ENCODE assay signal across 20 mouse cellular contexts in the genomic region with DNA sequence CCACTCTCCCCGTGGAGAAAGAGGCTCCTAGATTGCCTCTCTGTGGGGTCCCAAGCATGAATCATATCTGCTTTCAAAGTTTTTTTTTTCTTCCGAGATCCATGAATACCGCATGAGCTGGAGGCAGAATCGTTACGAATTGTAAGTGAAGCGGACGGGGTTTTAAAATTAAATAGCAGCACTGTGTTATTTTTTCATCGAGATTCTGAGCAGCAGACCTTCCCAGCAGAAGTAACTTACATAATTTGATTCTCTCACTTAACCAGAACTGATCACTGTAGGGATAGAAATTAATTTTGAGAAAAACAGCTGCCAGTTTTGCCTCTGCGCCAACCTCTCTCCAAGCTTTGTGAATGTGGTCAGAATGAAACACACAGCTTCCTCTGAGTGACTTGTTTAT.
A peak's percentile ranks its signal among the peaks of the same experiment; 100 is the strongest.
DNase-seq lines count a peak whose midpoint lies in the region; ATAC-seq and TF ChIP-seq lines count a peak whose summit lies in the region.
"Had no signal": no experiment of that assay in that cellular context is flagged by ENCODE, and none has a peak within 500 bp of the region (broad histone marks: within the 10 kb centered on the region; RNA-seq: fewer than 3 reads in every experiment).

No protein-coding gene starts in this region.

- 59% methylated on average over 9 of the region's 9 CpGs for WGBS in hindbrain, embryonic 16.5 days
- whole genome bisulfite sequencing in hindbrain, embryonic 13.5 days = 68% methylated on average over 9 of the region's 9 CpGs

- peaks cover 3% of the 10 kb centered on the region for H3K4me1 ChIP-seq in hindbrain, embryonic 16.5 days (ENCODE audit: control insufficient read depth, insufficient read depth, low read depth, low read length)
- H3K4me1 ChIP-seq in hindbrain, embryonic 13.5 days (replicated peaks) = no peaks in the 10 kb centered on the region
- no peaks in the 10 kb centered on the region for H3K4me1 ChIP-seq in CH12.LX (ENCODE audit: control insufficient read depth in 1 of 2, insufficient read depth in 2 of 2)
- H3K4me1 ChIP-seq: hindbrain, embryonic 10.5 days had no signal

- no peaks in the 10 kb centered on the region for H3K79me2 ChIP-seq in CH12.LX (replicated peaks; ENCODE audit: control insufficient read depth, extremely low read depth, insufficient read depth, poor library complexity, severe bottlenecking)

- peak; percentile 6 to 65 for DNase-seq in left cerebral cortex, postnatal 25 days (ENCODE audit: low spot score in 2 of 2)
- no peak for DNase-seq in left cerebral cortex, postnatal 10 days (ENCODE audit: extremely low spot score in 1 of 2, low spot score in 2 of 2)
- peak; percentile 1 for DNase-seq in CH12.LX (ENCODE audit: extremely low read depth)
- DNase-seq in Muller cell, postnatal 12 days (ENCODE audit: inconsistent ontology term) = peak; percentile 41
- no peak for DNase-seq in heart, postnatal 14 days
- DNase-seq: adrenal gland, postnatal 14 days; B cell, adult 2 months; cerebellum, adult 8-10 months; cerebellum, postnatal 36 days; kidney, adult 18-20 months; layer of hippocampus, postnatal 36 days; lung, postnatal 10 days; thymus, adult 2 months had no signal

- in situ Hi-C loops in CH12.LX (cut with MboI; ENCODE audit: low pct_ligation_motif_present, low pct_unique_long_range_greater_than_20kb, low sequenced_read_pairs) = no loop called here

- H3K27ac ChIP-seq in hindbrain, embryonic 16.5 days (ENCODE audit: low read depth, low read length) = no peak overlapping the region
- no peak overlapping the region for H3K27ac ChIP-seq in hindbrain, embryonic 13.5 days
- no peak overlapping the region for H3K27ac ChIP-seq in CH12.LX (ENCODE audit: insufficient read depth, low read depth)
- H3K27ac ChIP-seq: hindbrain, embryonic 10.5 days had no signal

- dilution Hi-C loops in CH12.LX (cut with MboI; ENCODE audit: extremely low pct_ligation_motif_present, extremely low pct_unique_long_range_greater_than_20kb, low sequenced_read_pairs) = no loop called here

- intact Hi-C loops in left cerebral cortex, postnatal 25 days (cut with DNase I) = no loop called here
- intact Hi-C loops in left cerebral cortex, postnatal 10 days (cut with DNase I) = no loop called here
- intact Hi-C loops in heart, postnatal 14 days (cut with DNase I) = no loop called here

- no peak for ATAC-seq in hindbrain, embryonic 16.5 days
- no peak for ATAC-seq in hindbrain, embryonic 13.5 days (ENCODE audit: low FRiP score)
- ATAC-seq: forebrain, embryonic 16.5 days; inflammation-experienced regulatory T-cells, adult 6 months had no signal

- no peak overlapping the region for H3K9ac ChIP-seq in hindbrain, embryonic 16.5 days (ENCODE audit: low read depth, low read length)
- H3K9ac ChIP-seq in hindbrain, embryonic 13.5 days = no peak overlapping the region
- H3K9ac ChIP-seq in CH12.LX (ENCODE audit: insufficient read depth, low read depth) = no peak overlapping the region

- no peak for TF ChIP-seq EP300 in CH12.LX (IDR thresholded peaks at IDR 0.05; ENCODE audit: low read length)

- H3K4me3 ChIP-seq in hindbrain, embryonic 16.5 days (ENCODE audit: low read length) = no peak overlapping the region
- no peak overlapping the region for H3K4me3 ChIP-seq in hindbrain, embryonic 13.5 days
- no peak overlapping the region for H3K4me3 ChIP-seq in CH12.LX (replicated peaks in 1 of 3; ENCODE audit: low read depth in 2 of 3, low read length in 2 of 3, poor library complexity in 1 of 3)
- H3K4me3 ChIP-seq: hindbrain, embryonic 10.5 days had no signal

- TF ChIP-seq RAD21 in CH12.LX (IDR thresholded peaks at IDR 0.05; ENCODE audit: low read depth, low read length) = no peak

- 0 out of 2 replicates have a peak, but pooled peaks cover 5% of the 10 kb centered on the region for H3K9me3 ChIP-seq in hindbrain, embryonic 16.5 days (ENCODE audit: control insufficient read depth, low read length)
- no peaks in the 10 kb centered on the region for H3K9me3 ChIP-seq in hindbrain, embryonic 13.5 days
- H3K9me3 ChIP-seq in CH12.LX (replicated peaks; ENCODE audit: low read length) = peaks cover 58% of the 10 kb centered on the region
- H3K9me3 ChIP-seq: hindbrain, embryonic 10.5 days had no signal

- H3K36me3 ChIP-seq in hindbrain, embryonic 16.5 days (ENCODE audit: control insufficient read depth, insufficient read depth, low read length) = no peaks in the 10 kb centered on the region
- no peaks in the 10 kb centered on the region for H3K36me3 ChIP-seq in hindbrain, embryonic 13.5 days
- H3K36me3 ChIP-seq in CH12.LX (replicated peaks in 1 of 2; ENCODE audit: control insufficient read depth in 1 of 2, insufficient read depth in 1 of 2, low read length in 1 of 2) = no peaks in the 10 kb centered on the region
- H3K36me3 ChIP-seq: hindbrain, embryonic 10.5 days had no signal

- 0 out of 2 replicates have a peak overlapping the region, but pooled peaks have one; percentile 19 for H3K4me2 ChIP-seq in hindbrain, embryonic 16.5 days (ENCODE audit: low read length)
- no peak overlapping the region for H3K4me2 ChIP-seq in hindbrain, embryonic 13.5 days
- H3K4me2 ChIP-seq in CH12.LX (ENCODE audit: insufficient read depth, low read depth, poor library complexity, severe bottlenecking) = no peak overlapping the region
- H3K4me2 ChIP-seq: heart, embryonic 11.5 days; midbrain, embryonic 11.5 days had no signal

- no peak for TF ChIP-seq POLR2A in CH12.LX (IDR thresholded peaks at IDR 0.05; ENCODE audit: low read depth, low read length)

- no peak for TF ChIP-seq CTCF in CH12.LX (conservative IDR thresholded peaks at IDR 0.05 in 1 of 2, IDR thresholded peaks at IDR 0.05 in 1 of 2; ENCODE audit: low read depth in 2 of 2, low read length in 2 of 2)

- no peaks in the 10 kb centered on the region; the same call in 1 of the 2 replicates for H3K27me3 ChIP-seq in hindbrain, embryonic 16.5 days (replicated peaks; ENCODE audit: control insufficient read depth, insufficient read depth, low read length)
- no peaks in the 10 kb centered on the region for H3K27me3 ChIP-seq in hindbrain, embryonic 13.5 days
- H3K27me3 ChIP-seq in CH12.LX (replicated peaks) = no peaks in the 10 kb centered on the region

TF ChIP-seq in CH12.LX, 34 proteins besides CTCF, POLR2A, EP300 and RAD21:
- no peak for TF ChIP-seq GABPA (IDR thresholded peaks at IDR 0.05; ENCODE audit: insufficient replicate concordance, low read depth, low read length)
- TF ChIP-seq MAX (IDR thresholded peaks at IDR 0.05; ENCODE audit: low read length) = no peak
TF ChIP-seq in CH12.LX: peak in this region for 0.

Comparison
In these comparisons a context has a peak if more than half of its experiments do, and no peak if none do; other contexts are left out.
1. DNase-seq: peak in left cerebral cortex, postnatal 25 days (2 of 2), CH12.LX (single experiment) and Muller cell, postnatal 12 days (single experiment); none in left cerebral cortex, postnatal 10 days (0 of 2) and heart, postnatal 14 days (0 of 2).